Mouse (Mus musculus): Measurements from ENCODE around the gene Paxx. TPM values are rescaled to one million over a fixed set of nuclear protein-coding genes. Genes with fewer than 3 reads are reported as not detected.

The Paxx gene
- polyA plus RNA-seq, 1 experiment from 2014 or later: 7.7 TPM

- Histone ChIP-seq H3K27ac (no peak overlapping the region), H3K4me1 (replicated peaks) (0 out of 2 replicates have a peak, but pooled peaks cover under 1% of the 10 kb centered on the region), H3K36me3 (no peaks in the 10 kb centered on the region), H3K9me3 (replicated peaks) (no peaks in the 10 kb centered on the region), H3K4me2 (no peak overlapping the region), H3K27me3 (no peaks in the 10 kb centered on the region), H3K4me3 (replicated peaks) (no peak overlapping the region), H3K9ac (no peak overlapping the region)
- ATAC-seq (ENCODE audit: low read depth) (no peak), DNase-seq (no peak)
- 54% methylated on average over 10 of the region's 10 CpGs for WGBS (ENCODE audit: insufficient replicate concordance)
Observed at GRCm38 (mm10) chr2:25479551-25480311, 18.8 kb upstream of the Paxx start.

- no peak for DNase-seq
- Histone ChIP-seq H3K36me3 (no peaks in the 10 kb centered on the region), H3K27me3 (no peaks in the 10 kb centered on the region), H3K9ac (no peak overlapping the region), H3K4me3 (replicated peaks) (no peak overlapping the region), H3K27ac (no peak overlapping the region), H3K4me1 (replicated peaks) (no peaks in the 10 kb centered on the region), H3K9me3 (replicated peaks) (no peaks in the 10 kb centered on the region), H3K4me2 (no peak overlapping the region)
- no peak for ATAC-seq (ENCODE audit: low read depth)
- 72% methylated on average over 3 of the region's 3 CpGs for WGBS (ENCODE audit: insufficient replicate concordance)
Observed at GRCm38 (mm10) chr2:25477967-25478675, 17.2 kb upstream of the Paxx start.

GRCm38 (mm10) chr2:25477541-25477940, 16.6 kb upstream of the Paxx start:
- H3K27ac ChIP-seq: no peak overlapping the region
- no peaks in the 10 kb centered on the region for H3K36me3 ChIP-seq
- WGBS (ENCODE audit: insufficient replicate concordance): 72% methylated on average over 8 of the region's 8 CpGs
- no peak overlapping the region for H3K4me2 ChIP-seq
- ATAC-seq (ENCODE audit: low read depth) (no peak), DNase-seq (no peak)
- no peaks in the 10 kb centered on the region for H3K27me3 ChIP-seq
- H3K4me1 ChIP-seq (replicated peaks): no peaks in the 10 kb centered on the region
- no peaks in the 10 kb centered on the region for H3K9me3 ChIP-seq (replicated peaks)
- no peak overlapping the region for H3K9ac ChIP-seq
- no peak overlapping the region for H3K4me3 ChIP-seq (replicated peaks)

- Histone ChIP-seq H3K4me3 (replicated peaks) (no peak overlapping the region), H3K9me3 (replicated peaks) (no peaks in the 10 kb centered on the region), H3K9ac (no peak overlapping the region), H3K36me3 (no peaks in the 10 kb centered on the region), H3K27ac (no peak overlapping the region), H3K4me1 (replicated peaks) (no peaks in the 10 kb centered on the region), H3K27me3 (no peaks in the 10 kb centered on the region), H3K4me2 (no peak overlapping the region)
- WGBS (ENCODE audit: insufficient replicate concordance): 61% methylated on average over 2 of the region's 2 CpGs
- DNase-seq: no peak
- no peak for ATAC-seq (ENCODE audit: low read depth)
Observed at GRCm38 (mm10) chr2:25472550-25472949, 11.7 kb upstream of the Paxx start.

- WGBS (ENCODE audit: insufficient replicate concordance): 57% methylated on average over 6 of the region's 6 CpGs
- no peaks in the 10 kb centered on the region for H3K9me3 ChIP-seq (replicated peaks)
- no peak within 1 kb of the TSS for H3K4me3 ChIP-seq (replicated peaks)
- H3K4me2 ChIP-seq: no peak within 1 kb of the TSS
- DNase-seq (no peak), ATAC-seq (ENCODE audit: low read depth) (no peak)
- no peak within 1 kb of the TSS for H3K9ac ChIP-seq
- peaks cover 10% of the 10 kb centered on the region for H3K4me1 ChIP-seq (replicated peaks)
- no peaks in the 10 kb centered on the region for H3K27me3 ChIP-seq
- H3K36me3 ChIP-seq: no peaks in the 10 kb centered on the region
- no peak within 1 kb of the TSS for H3K27ac ChIP-seq
Observed at GRCm38 (mm10) chr2:25469969-25470368, 9.1 kb upstream of the Paxx start, which contains the start of gene Ptgds. Gene Ptgds, minus strand, starts transcription at chr2:25470046.

- no peak overlapping the region for H3K9ac ChIP-seq
- H3K36me3 ChIP-seq: no peaks in the 10 kb centered on the region
- H3K9me3 ChIP-seq (replicated peaks): no peaks in the 10 kb centered on the region
- H3K4me2 ChIP-seq: no peak overlapping the region
- no peak overlapping the region for H3K4me3 ChIP-seq (replicated peaks)
- 68% methylated on average over 10 of the region's 10 CpGs for WGBS (ENCODE audit: insufficient replicate concordance)
- H3K27me3 ChIP-seq: no peaks in the 10 kb centered on the region
- DNase-seq: no peak
- ATAC-seq (ENCODE audit: low read depth): no peak
- H3K27ac ChIP-seq: no peak overlapping the region
- H3K4me1 ChIP-seq (replicated peaks): peaks cover 13% of the 10 kb centered on the region
Observed at GRCm38 (mm10) chr2:25468962-25469915, 8.3 kb upstream of the Paxx start.

- H3K36me3 ChIP-seq: no peaks in the 10 kb centered on the region
- WGBS (ENCODE audit: insufficient replicate concordance): 61% methylated on average over 14 of the region's 14 CpGs
- no peak overlapping the region for H3K4me3 ChIP-seq (replicated peaks)
- H3K9me3 ChIP-seq (replicated peaks): no peaks in the 10 kb centered on the region
- H3K27ac ChIP-seq: no peak overlapping the region
- peaks cover 13% of the 10 kb centered on the region for H3K4me1 ChIP-seq (replicated peaks)
- H3K27me3 ChIP-seq: no peaks in the 10 kb centered on the region
- DNase-seq: no peak
- H3K4me2 ChIP-seq: no peak overlapping the region
- ATAC-seq (ENCODE audit: low read depth): no peak
- H3K9ac ChIP-seq: no peak overlapping the region
Observed at GRCm38 (mm10) chr2:25467606-25468303, 6.9 kb upstream of the Paxx start.

GRCm38 (mm10) chr2:25465816-25466635, 5.1 kb upstream of the Paxx start:
- no peaks in the 10 kb centered on the region for H3K36me3 ChIP-seq
- H3K4me1 ChIP-seq (replicated peaks): peaks cover 22% of the 10 kb centered on the region
- no peak overlapping the region for H3K9ac ChIP-seq
- WGBS (ENCODE audit: insufficient replicate concordance): 15% methylated on average over 10 of the region's 10 CpGs
- DNase-seq: no peak
- no peak overlapping the region for H3K4me3 ChIP-seq (replicated peaks)
- H3K27ac ChIP-seq: no peak overlapping the region
- H3K9me3 ChIP-seq (replicated peaks): no peaks in the 10 kb centered on the region
- H3K27me3 ChIP-seq: no peaks in the 10 kb centered on the region
- no peak for ATAC-seq (ENCODE audit: low read depth)
- H3K4me2 ChIP-seq: peak overlapping the region; percentile 12; the same call in 1 of the 2 replicates

- Histone ChIP-seq H3K27ac (peak overlapping the region; percentile 18), H3K9me3 (replicated peaks) (no peaks in the 10 kb centered on the region), H3K4me1 (replicated peaks) (peaks cover 26% of the 10 kb centered on the region), H3K27me3 (no peaks in the 10 kb centered on the region), H3K4me2 (peak overlapping the region; percentile 12; the same call in 1 of the 2 replicates), H3K36me3 (no peaks in the 10 kb centered on the region), H3K9ac (no peak overlapping the region), H3K4me3 (replicated peaks) (no peak overlapping the region)
- ATAC-seq (ENCODE audit: low read depth): no peak
- no peak for DNase-seq
- WGBS (ENCODE audit: insufficient replicate concordance): 40% methylated on average over 2 of the region's 2 CpGs
Observed at GRCm38 (mm10) chr2:25465256-25465655, 4.4 kb upstream of the Paxx start.

- ATAC-seq (ENCODE audit: low read depth) (no peak), DNase-seq (no peak)
- Histone ChIP-seq H3K36me3 (no peaks in the 10 kb centered on the region), H3K27ac (no peak overlapping the region), H3K4me2 (no peak overlapping the region), H3K9me3 (replicated peaks) (no peaks in the 10 kb centered on the region), H3K4me1 (replicated peaks) (peaks cover 42% of the 10 kb centered on the region), H3K9ac (no peak overlapping the region), H3K4me3 (replicated peaks) (no peak overlapping the region), H3K27me3 (no peaks in the 10 kb centered on the region)
- WGBS (ENCODE audit: insufficient replicate concordance): 67% methylated on average over 3 of the region's 3 CpGs
Observed at GRCm38 (mm10) chr2:25463630-25464029, 2.7 kb upstream of the Paxx start.

All from liver, embryonic 13.5 days (tissue).